Mouse (Mus musculus): ENCODE data around the gene Abcb8. TPM values are rescaled to one million over a fixed set of nuclear protein-coding genes. Genes with fewer than 3 reads are reported as not detected.

The Abcb8 gene
- polyA plus RNA-seq, 1 experiment from 2014 or later = 40.5 TPM

DNA sequence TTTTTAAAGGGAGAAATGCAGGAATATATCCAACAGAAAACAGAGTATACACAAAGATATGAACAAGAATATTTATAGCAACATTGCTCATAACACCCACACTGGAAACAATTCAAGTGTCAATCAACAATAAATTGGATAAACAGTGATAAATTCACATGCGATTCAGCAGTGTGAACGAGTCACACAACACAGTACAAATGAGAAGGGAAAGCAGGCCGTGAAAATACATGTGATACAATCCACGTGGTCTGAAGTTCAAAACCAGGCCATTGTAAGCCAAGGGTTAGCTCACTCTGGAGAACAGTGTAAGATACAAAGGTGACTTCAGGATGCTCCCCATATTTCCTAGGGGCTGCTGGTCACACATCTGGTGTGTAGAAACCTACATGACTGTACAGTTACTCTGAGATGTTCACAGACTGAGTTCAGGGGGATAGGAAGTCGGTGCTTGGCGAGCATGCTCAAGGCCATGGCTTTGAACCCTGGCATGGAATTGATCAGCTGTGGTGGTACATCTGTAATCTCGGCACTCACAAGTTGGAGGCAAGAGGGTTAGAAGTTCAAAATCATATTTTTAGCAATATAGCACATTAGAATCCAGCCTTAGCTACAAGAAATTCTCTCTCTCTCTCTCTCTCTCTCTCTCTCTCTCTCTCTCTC, 18.7 kb upstream of the Abcb8 start:
- no peaks in the 10 kb centered on the region for H3K27me3 ChIP-seq (ENCODE audit: control insufficient read depth, insufficient read depth, low read length)
- no peaks in the 10 kb centered on the region for H3K36me3 ChIP-seq (ENCODE audit: control insufficient read depth, insufficient read depth, low read length)
- ATAC-seq (ENCODE audit: insufficient number of reproducible peaks, low FRiP score, low TSS enrichment, low read depth) (no peak), DNase-seq (ENCODE audit: low spot score) (no peak)
- H3K4me1 ChIP-seq (ENCODE audit: control insufficient read depth, insufficient read depth, low read length) = no peaks in the 10 kb centered on the region
- no peak overlapping the region for H3K4me2 ChIP-seq (ENCODE audit: low read depth, severe bottlenecking)
- H3K9ac ChIP-seq (ENCODE audit: low read length) = no peak overlapping the region
- H3K4me3 ChIP-seq (ENCODE audit: low read depth, low read length) = no peak overlapping the region
- WGBS = 83% methylated on average over 7 of the region's 7 CpGs
- H3K27ac ChIP-seq (replicated peaks; ENCODE audit: low read depth, low read length) = no peak overlapping the region
- H3K9me3 ChIP-seq (ENCODE audit: control insufficient read depth, low read length) = no peaks in the 10 kb centered on the region

DNA sequence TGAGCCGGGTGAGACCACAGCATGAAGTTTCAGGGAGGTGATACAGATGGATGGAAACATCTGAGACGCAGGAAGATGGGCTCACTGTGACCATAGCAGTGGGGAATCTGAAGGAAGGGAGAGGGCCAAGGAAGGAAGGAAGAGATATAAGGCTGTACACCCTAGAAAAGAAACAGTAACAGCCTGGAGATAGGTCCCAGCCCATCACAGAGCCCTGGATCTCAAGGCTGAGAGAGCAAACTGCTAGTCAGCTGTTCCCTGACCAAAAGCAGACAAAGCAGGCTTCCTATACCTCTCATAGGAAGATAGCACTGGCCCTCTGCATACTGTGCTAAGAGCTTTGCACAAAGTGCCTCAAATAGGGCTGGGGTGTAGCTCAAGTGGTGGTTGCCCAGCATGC, 14.8 kb upstream of the Abcb8 start:
- Histone ChIP-seq H3K9me3 (ENCODE audit: control insufficient read depth, low read length) (no peaks in the 10 kb centered on the region), H3K4me1 (ENCODE audit: control insufficient read depth, insufficient read depth, low read length) (no peaks in the 10 kb centered on the region), H3K36me3 (ENCODE audit: control insufficient read depth, insufficient read depth, low read length) (no peaks in the 10 kb centered on the region), H3K27ac (replicated peaks; ENCODE audit: low read depth, low read length) (no peak overlapping the region), H3K9ac (ENCODE audit: low read length) (no peak overlapping the region), H3K4me3 (ENCODE audit: low read depth, low read length) (no peak overlapping the region), H3K4me2 (ENCODE audit: low read depth, severe bottlenecking) (no peak overlapping the region), H3K27me3 (ENCODE audit: control insufficient read depth, insufficient read depth, low read length) (no peaks in the 10 kb centered on the region)
- no peak for ATAC-seq (ENCODE audit: insufficient number of reproducible peaks, low FRiP score, low TSS enrichment, low read depth)
- DNase-seq (ENCODE audit: low spot score) = no peak
- 88% methylated on average over 2 of the region's 2 CpGs for WGBS

DNA sequence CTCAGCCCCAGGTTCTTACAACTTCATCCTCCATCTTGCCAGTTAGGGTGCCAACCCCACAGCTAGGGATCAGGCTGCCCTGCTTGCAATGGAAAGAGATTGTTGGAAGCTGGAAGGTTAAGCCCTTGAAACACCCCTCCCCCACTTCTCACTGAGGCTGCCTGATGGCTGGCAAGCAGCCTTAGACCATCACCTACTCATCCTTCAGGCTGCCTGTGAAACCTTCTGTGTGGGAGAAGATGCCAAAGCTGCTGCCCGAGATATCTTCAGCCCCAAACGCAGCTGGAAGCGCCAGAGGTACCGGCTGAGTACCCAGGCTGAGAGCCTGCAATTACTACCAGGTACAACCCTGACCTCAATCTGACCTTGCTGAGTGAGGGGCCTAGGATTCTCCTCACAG, 14.0 kb upstream of the Abcb8 start:
- Histone ChIP-seq H3K9me3 (ENCODE audit: control insufficient read depth, low read length) (no peaks in the 10 kb centered on the region), H3K27ac (replicated peaks; ENCODE audit: low read depth, low read length) (no peak overlapping the region), H3K4me2 (ENCODE audit: low read depth, severe bottlenecking) (no peak overlapping the region), H3K27me3 (ENCODE audit: control insufficient read depth, insufficient read depth, low read length) (no peaks in the 10 kb centered on the region), H3K4me1 (ENCODE audit: control insufficient read depth, insufficient read depth, low read length) (no peaks in the 10 kb centered on the region), H3K9ac (ENCODE audit: low read length) (no peak overlapping the region), H3K36me3 (ENCODE audit: control insufficient read depth, insufficient read depth, low read length) (no peaks in the 10 kb centered on the region), H3K4me3 (ENCODE audit: low read depth, low read length) (no peak overlapping the region)
- DNase-seq (ENCODE audit: low spot score) (no peak), ATAC-seq (ENCODE audit: insufficient number of reproducible peaks, low FRiP score, low TSS enrichment, low read depth) (no peak)
- 73% methylated on average over 4 of the region's 4 CpGs for WGBS

DNA sequence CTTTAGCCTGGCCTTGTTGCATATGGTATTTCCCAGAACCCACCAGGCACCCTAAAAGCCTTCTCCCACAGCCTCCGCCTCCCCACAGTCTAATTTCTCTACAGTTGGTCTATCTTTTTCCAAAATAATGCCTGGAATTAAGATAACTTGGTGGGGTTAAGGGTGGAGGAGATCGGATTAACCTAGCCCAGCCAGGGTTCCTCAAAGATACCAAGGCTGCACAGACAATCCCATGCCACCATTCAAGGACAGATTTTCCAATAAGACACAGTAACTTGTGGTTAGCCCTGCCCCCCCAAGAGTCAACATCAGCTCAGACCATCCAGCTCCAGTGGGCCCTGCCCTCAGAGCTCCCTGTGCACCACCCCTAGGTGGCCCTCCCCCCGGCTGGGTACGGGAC, 13.0 kb upstream of the Abcb8 start:
- 88% methylated on average over 4 of the region's 4 CpGs for WGBS
- no peak overlapping the region for H3K9ac ChIP-seq (ENCODE audit: low read length)
- H3K4me1 ChIP-seq (ENCODE audit: control insufficient read depth, insufficient read depth, low read length) = no peaks in the 10 kb centered on the region
- no peaks in the 10 kb centered on the region for H3K9me3 ChIP-seq (ENCODE audit: control insufficient read depth, low read length)
- H3K27me3 ChIP-seq (ENCODE audit: control insufficient read depth, insufficient read depth, low read length) = no peaks in the 10 kb centered on the region
- H3K36me3 ChIP-seq (ENCODE audit: control insufficient read depth, insufficient read depth, low read length) = no peaks in the 10 kb centered on the region
- no peak overlapping the region for H3K27ac ChIP-seq (replicated peaks; ENCODE audit: low read depth, low read length)
- no peak overlapping the region for H3K4me3 ChIP-seq (ENCODE audit: low read depth, low read length)
- DNase-seq (ENCODE audit: low spot score) = no peak
- ATAC-seq (ENCODE audit: insufficient number of reproducible peaks, low FRiP score, low TSS enrichment, low read depth) = no peak
- no peak overlapping the region for H3K4me2 ChIP-seq (ENCODE audit: low read depth, severe bottlenecking)

DNA sequence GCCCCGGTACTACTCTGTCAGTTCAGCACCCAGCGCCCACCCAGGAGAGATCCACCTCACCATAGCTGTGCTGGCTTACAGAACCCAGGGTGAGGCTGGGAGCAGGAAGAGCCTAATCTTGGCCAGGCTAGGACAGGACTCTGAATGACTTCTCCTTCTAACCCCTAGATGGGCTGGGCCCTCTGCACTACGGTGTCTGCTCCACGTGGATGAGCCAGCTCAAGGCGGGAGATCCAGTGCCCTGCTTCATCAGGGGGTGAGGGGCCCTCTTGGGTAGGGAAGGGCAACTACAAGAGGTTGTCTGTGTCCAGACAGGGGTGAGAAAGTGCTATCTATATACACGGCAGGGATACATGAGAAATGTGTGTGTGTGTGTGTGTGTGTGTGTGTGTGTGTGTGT, 12.0 kb upstream of the Abcb8 start:
- Histone ChIP-seq H3K36me3 (ENCODE audit: control insufficient read depth, insufficient read depth, low read length) (no peaks in the 10 kb centered on the region), H3K27ac (replicated peaks; ENCODE audit: low read depth, low read length) (no peak overlapping the region), H3K4me3 (ENCODE audit: low read depth, low read length) (no peak overlapping the region), H3K4me2 (ENCODE audit: low read depth, severe bottlenecking) (no peak overlapping the region), H3K9me3 (ENCODE audit: control insufficient read depth, low read length) (no peaks in the 10 kb centered on the region), H3K9ac (ENCODE audit: low read length) (no peak overlapping the region), H3K27me3 (ENCODE audit: control insufficient read depth, insufficient read depth, low read length) (no peaks in the 10 kb centered on the region), H3K4me1 (ENCODE audit: control insufficient read depth, insufficient read depth, low read length) (no peaks in the 10 kb centered on the region)
- DNase-seq (ENCODE audit: low spot score) (no peak), ATAC-seq (ENCODE audit: insufficient number of reproducible peaks, low FRiP score, low TSS enrichment, low read depth) (no peak)
- 79% methylated on average over 6 of the region's 6 CpGs for WGBS

DNA sequence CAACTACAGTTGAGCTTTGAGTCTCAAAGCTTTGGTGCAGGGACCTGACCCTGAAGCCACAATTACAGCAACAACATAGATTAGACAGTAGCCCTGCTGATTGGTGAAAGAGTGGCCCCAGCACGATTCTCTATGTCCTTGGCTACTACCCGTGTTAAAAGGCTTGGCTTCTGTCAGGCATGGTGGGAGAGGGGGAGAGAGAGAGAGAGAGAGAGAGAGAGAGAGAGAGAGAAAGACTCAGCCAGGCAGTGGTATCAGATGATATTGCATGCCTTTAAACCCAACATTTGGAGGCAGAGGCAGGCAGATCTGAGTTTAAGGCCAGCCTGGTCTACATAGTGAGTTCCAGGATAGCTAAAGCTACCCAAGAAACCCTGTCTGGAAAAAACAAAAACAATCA, 11.5 kb upstream of the Abcb8 start:
- no peak overlapping the region for H3K4me2 ChIP-seq (ENCODE audit: low read depth, severe bottlenecking)
- H3K27ac ChIP-seq (replicated peaks; ENCODE audit: low read depth, low read length) = no peak overlapping the region
- H3K9me3 ChIP-seq (ENCODE audit: control insufficient read depth, low read length) = no peaks in the 10 kb centered on the region
- 71% methylated on average over 2 of the region's 2 CpGs for WGBS
- H3K36me3 ChIP-seq (ENCODE audit: control insufficient read depth, insufficient read depth, low read length) = no peaks in the 10 kb centered on the region
- DNase-seq (ENCODE audit: low spot score) = no peak
- no peaks in the 10 kb centered on the region for H3K4me1 ChIP-seq (ENCODE audit: control insufficient read depth, insufficient read depth, low read length)
- H3K27me3 ChIP-seq (ENCODE audit: control insufficient read depth, insufficient read depth, low read length) = no peaks in the 10 kb centered on the region
- H3K4me3 ChIP-seq (ENCODE audit: low read depth, low read length) = no peak overlapping the region
- H3K9ac ChIP-seq (ENCODE audit: low read length) = no peak overlapping the region
- ATAC-seq (ENCODE audit: insufficient number of reproducible peaks, low FRiP score, low TSS enrichment, low read depth) = no peak

DNA sequence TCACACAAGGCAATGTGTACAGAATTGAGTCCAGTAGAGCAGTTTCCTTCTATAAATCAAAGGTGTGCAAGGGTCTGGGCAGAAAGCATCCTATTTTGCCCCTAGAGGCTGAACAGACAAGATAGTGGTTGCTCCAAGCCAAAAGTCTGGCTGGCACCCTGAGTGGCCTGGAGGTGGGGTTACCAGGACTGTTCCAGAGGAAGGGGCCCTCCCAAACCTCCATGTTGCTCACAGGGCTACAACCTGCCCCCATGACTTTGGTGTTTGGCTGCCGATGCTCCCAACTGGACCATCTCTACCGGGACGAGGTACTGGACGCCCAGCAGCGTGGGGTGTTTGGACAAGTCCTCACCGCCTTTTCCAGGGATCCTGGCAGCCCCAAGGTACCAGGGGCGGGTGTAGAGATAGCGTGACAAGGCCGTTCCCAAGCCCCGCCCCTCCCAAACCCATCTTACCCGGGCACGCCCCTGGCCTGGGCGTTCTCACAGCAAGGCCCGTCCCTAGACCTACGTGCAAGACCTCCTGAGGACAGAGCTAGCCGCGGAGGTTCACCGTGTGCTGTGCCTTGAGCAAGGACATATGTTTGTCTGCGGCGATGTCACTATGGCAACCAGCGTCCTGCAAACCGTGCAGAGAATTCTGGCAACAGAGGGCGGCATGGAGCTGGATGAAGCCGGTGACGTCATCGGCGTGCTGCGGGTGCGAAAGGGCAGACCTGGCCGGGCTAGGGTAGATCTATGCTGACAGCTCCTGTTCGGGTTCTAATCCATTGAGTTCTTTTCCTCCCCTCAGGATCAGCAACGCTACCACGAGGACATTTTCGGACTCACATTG, 10.2 kb upstream of the Abcb8 start:
- no peaks in the 10 kb centered on the region for H3K9me3 ChIP-seq (ENCODE audit: control insufficient read depth, low read length)
- peak; percentile 97 for DNase-seq (ENCODE audit: low spot score)
- no peak overlapping the region for H3K27ac ChIP-seq (replicated peaks; ENCODE audit: low read depth, low read length)

DNA sequence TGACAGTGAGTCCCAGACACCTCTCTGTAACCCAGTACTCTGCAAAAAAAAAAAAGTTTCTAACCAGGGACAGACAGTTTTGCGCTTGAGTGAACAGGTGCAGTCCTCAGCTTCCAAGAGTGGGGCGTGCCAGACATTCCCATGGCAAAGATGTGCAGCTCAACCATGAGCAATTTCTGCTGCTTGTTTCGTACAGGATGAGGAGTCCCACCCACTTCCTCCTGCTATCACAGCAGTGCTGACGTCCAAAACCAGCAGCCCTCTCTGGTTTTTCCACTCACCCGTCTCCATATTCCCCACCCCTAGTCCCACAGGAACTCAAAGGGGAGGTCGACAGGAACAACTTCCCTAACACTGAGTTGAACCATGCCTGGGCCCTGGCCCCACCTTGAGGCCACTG, 9.1 kb upstream of the Abcb8 start:
- Histone ChIP-seq H3K9me3 (ENCODE audit: control insufficient read depth, low read length) (no peaks in the 10 kb centered on the region), H3K4me1 (ENCODE audit: control insufficient read depth, insufficient read depth, low read length) (peaks cover 6% of the 10 kb centered on the region; the same call in 1 of the 2 replicates), H3K4me3 (ENCODE audit: low read depth, low read length) (no peak overlapping the region), H3K36me3 (ENCODE audit: control insufficient read depth, insufficient read depth, low read length) (no peaks in the 10 kb centered on the region), H3K4me2 (ENCODE audit: low read depth, severe bottlenecking) (no peak overlapping the region), H3K27ac (replicated peaks; ENCODE audit: low read depth, low read length) (no peak overlapping the region), H3K9ac (ENCODE audit: low read length) (no peak overlapping the region), H3K27me3 (ENCODE audit: control insufficient read depth, insufficient read depth, low read length) (0 out of 2 replicates have a peak, but pooled peaks cover 5% of the 10 kb centered on the region)
- no peak for DNase-seq (ENCODE audit: low spot score)
- 73% methylated on average over 6 of the region's 6 CpGs for WGBS
- no peak for ATAC-seq (ENCODE audit: insufficient number of reproducible peaks, low FRiP score, low TSS enrichment, low read depth)

More for the DNA sequence above, 10.2 kb upstream of the Abcb8 start:
- WGBS = 1% methylated on average over 34 of the region's 34 CpGs
- peak overlapping the region; percentile 33 for H3K4me3 ChIP-seq (ENCODE audit: low read depth, low read length)
- peaks cover 4% of the 10 kb centered on the region; the same call in 1 of the 2 replicates for H3K4me1 ChIP-seq (ENCODE audit: control insufficient read depth, insufficient read depth, low read length)
- H3K4me2 ChIP-seq (ENCODE audit: low read depth, severe bottlenecking) = peak overlapping the region; percentile 66
- H3K27me3 ChIP-seq (ENCODE audit: control insufficient read depth, insufficient read depth, low read length) = 0 out of 2 replicates have a peak, but pooled peaks cover 3% of the 10 kb centered on the region
- H3K9ac ChIP-seq (ENCODE audit: low read length) = peak overlapping the region; percentile 28; the same call in 1 of the 2 replicates
- H3K36me3 ChIP-seq (ENCODE audit: control insufficient read depth, insufficient read depth, low read length) = no peaks in the 10 kb centered on the region
- peak; percentile 64 for ATAC-seq (ENCODE audit: insufficient number of reproducible peaks, low FRiP score, low TSS enrichment, low read depth)
